Mouse (Mus musculus) embryonic facial prominence, embryonic 11.5 days (tissue): Measurements from ENCODE around the gene Trmu. TPM values are rescaled to one million over a fixed set of nuclear protein-coding genes. Genes with fewer than 3 reads are reported as not detected.

Source experiments
- ATAC-seq: fragments of 200-750 bp; cut with Nextera tagmentation; replicated peaks from 2 replicates; pipeline ENCODE4 v1.8.0; 2017; ENCODE audit warnings: low read depth; ENCODE audit not compliant: insufficient number of reproducible peaks, low FRiP score, low TSS enrichment
- DNase-seq: peaks from one replicate; pipeline ENCODE4 v3.0.0-alpha.2; 2015; ENCODE audit warnings: low spot score
- H3K27ac ChIP-seq: fragments of 300-500 bp; sonication (generic); replicated peaks from 2 replicates; pipeline ENCODE4 v1.5.1; 2014; ENCODE audit warnings: mild to moderate bottlenecking, low read depth, low read length, control low read depth
- H3K27me3 ChIP-seq: fragments of 300-500 bp; sonication (generic); 2 replicates; pipeline ENCODE4 v1.6.1; 2014; ENCODE audit warnings: mild to moderate bottlenecking, low read length, moderate library complexity, mixed read lengths; ENCODE audit not compliant: control insufficient read depth, insufficient read depth
- H3K36me3 ChIP-seq: fragments of 300-500 bp; sonication (generic); replicated peaks from 2 replicates; pipeline ENCODE4 v1.6.1; 2014; ENCODE audit warnings: low read depth, mild to moderate bottlenecking, low read length, moderate library complexity, mixed read lengths; ENCODE audit not compliant: control insufficient read depth, insufficient read depth
- H3K4me1 ChIP-seq: fragments of 300-500 bp; sonication (generic); 2 replicates; pipeline ENCODE4 v1.6.1; 2014; ENCODE audit warnings: low read length, mixed read lengths; ENCODE audit not compliant: control insufficient read depth, insufficient read depth
- H3K4me2 ChIP-seq: fragments of 300-500 bp; sonication (generic); 2 replicates; pipeline ENCODE4 v1.6.1; 2014; ENCODE audit warnings: low read depth, mild to moderate bottlenecking, control low read depth, low read length, moderate library complexity
- H3K4me3 ChIP-seq: fragments of 300-500 bp; sonication (generic); 2 replicates; pipeline ENCODE4 v1.5.1; 2014; ENCODE audit warnings: low read depth, low read length, control low read depth
- H3K9ac ChIP-seq: fragments of 300-500 bp; sonication (generic); replicated peaks from 2 replicates; pipeline ENCODE4 v1.6.1; 2014; ENCODE audit warnings: mild to moderate bottlenecking, control low read depth, low read length
- H3K9me3 ChIP-seq: fragments of 300-500 bp; sonication (generic); replicated peaks from 2 replicates; pipeline ENCODE4 v1.6.1; 2016; ENCODE audit warnings: mild to moderate bottlenecking, low read length, inconsistent platforms, mixed read lengths; ENCODE audit not compliant: control insufficient read depth
- WGBS: fragments of 180-500 bp; shearing (Covaris S2); extraction: QIAGEN DNeasy Blood & Tissue Kit; methylation state at CpG from one replicate; pipeline ENCODE4 v1.1.7; 2014; 5-methylcytosine and 5-hydroxymethylcytosine counted together
- polyA plus RNA-seq: library from polyadenylated mRNA; unstranded; fragments of >200 nt; fragmentation: Nextera tagmentation; extraction: Ambion mirVana; gene quantifications from 2 replicates; pipeline ENCODE4 v1.2.1, GENCODE M21; 2014

Trmu gene
- polyA plus RNA-seq, 1 experiment from 2014 or later, result 30.7 TPM

DNA sequence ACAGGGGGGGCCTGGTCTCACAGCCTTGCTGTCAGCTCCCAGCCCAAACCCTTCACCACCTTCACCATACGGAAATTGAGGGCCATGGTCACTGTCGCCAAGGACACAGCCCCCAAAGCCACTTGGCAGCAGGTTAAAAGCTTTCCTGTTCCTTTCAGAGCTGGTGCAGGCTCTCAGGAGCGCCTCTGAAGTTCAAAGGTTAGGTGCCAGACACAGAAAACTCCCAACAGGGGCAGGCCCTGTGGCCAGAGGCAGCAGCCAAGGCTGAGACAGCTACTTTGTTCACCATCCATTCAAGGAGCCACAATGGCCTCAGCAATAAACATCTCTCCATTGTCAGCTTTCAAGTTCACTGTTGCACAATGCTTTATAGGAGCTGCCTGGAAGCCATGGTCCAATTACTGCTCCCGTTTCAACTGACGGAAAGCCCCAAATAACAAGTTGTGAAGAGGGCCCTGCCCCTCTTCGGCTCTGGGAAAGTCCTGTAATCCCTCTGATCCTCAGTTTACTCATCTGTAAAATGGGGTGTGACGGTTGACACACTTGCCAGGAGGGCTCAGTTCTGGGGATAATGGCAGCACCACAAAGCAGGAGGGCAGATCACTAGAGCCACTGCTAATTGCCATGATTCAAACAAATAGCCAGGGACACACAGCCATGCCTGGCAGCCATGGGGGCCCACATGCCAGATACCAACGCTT, 40.2 kb downstream of the Trmu start:
- Histone ChIP-seq H3K27me3 (no peaks in the 10 kb centered on the region), H3K4me2 (no peak overlapping the region), H3K4me1 (no peaks in the 10 kb centered on the region), H3K9me3 (no peaks in the 10 kb centered on the region), H3K36me3 (no peaks in the 10 kb centered on the region), H3K27ac (no peak overlapping the region), H3K9ac (no peak overlapping the region), H3K4me3 (no peak overlapping the region)
- 70% methylated on average over 8 of the region's 8 CpGs for WGBS
- no peak for ATAC-seq
- no peak for DNase-seq

DNA sequence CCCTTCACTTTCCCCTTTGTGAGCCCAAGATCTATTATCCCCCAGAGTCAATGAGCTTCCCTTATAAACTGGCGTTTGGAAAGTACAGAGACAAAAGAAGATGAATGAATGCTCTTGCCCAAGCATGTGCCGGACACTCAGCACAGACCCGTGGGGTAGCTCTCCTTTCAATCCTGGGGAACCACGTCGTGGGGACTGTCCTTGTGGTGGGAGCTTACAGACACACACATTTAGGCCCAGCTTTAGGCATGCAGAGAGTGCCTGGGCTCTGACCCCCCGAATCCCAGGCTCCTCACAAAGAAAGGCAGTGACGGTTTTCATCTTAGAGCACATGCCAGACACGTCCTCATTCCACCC, 40.8 kb downstream of the Trmu start:
- Histone ChIP-seq H3K9me3 (no peaks in the 10 kb centered on the region), H3K27me3 (no peaks in the 10 kb centered on the region), H3K27ac (no peak overlapping the region), H3K36me3 (no peaks in the 10 kb centered on the region), H3K4me1 (no peaks in the 10 kb centered on the region), H3K4me2 (no peak overlapping the region), H3K9ac (no peak overlapping the region), H3K4me3 (no peak overlapping the region)
- WGBS, result 72% methylated on average over 8 of the region's 8 CpGs
- ATAC-seq (no peak), DNase-seq (no peak)

DNA sequence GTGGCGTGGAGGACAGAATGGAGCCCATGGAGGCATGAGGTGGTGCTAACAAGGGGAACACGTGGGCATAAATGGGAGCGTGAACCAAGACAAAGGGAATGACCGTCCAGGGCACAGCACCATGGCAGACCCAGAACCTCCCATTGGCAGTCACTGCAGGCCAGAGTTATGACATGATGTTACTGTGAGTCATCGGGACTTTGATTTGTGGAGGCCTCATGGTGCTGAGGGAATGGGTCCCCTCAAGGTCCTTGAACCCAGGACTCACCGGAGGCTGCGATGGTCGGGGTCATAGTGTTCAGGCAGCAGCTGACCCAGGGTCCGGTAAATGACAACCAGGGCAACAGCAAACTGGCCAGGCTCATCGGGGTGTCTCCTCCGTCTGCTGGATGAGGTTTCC, 42.7 kb downstream of the Trmu start:
- H3K27me3 ChIP-seq, result no peaks in the 10 kb centered on the region
- no peak overlapping the region for H3K27ac ChIP-seq
- DNase-seq (no peak), ATAC-seq (no peak)
- H3K36me3 ChIP-seq, result no peaks in the 10 kb centered on the region
- no peaks in the 10 kb centered on the region for H3K4me1 ChIP-seq
- H3K9me3 ChIP-seq, result no peaks in the 10 kb centered on the region
- 91% methylated on average over 11 of the region's 11 CpGs for WGBS
- no peak overlapping the region for H3K9ac ChIP-seq
- no peak overlapping the region for H3K4me2 ChIP-seq
- no peak overlapping the region for H3K4me3 ChIP-seq

DNA sequence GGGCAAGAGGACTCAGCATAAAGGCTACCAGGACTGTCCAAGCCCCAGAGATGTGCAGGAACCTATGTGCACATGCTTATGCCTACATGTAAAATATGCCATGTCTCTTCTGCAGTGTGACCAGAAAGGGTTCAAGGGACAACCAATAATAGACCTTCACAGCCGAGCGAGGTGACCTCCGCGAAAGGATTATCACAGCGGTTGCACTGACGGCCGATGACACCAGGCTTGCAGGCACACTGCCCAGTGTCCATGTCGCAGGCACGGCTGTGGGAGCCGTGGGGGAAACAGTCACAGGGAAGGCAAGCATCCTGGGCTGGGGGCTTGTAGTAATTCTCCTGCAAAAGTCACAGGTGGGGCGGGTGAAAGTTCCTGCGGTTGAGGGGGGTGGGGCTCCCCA, 49.0 kb downstream of the Trmu start:
- Histone ChIP-seq H3K9ac (no peak overlapping the region), H3K36me3 (no peaks in the 10 kb centered on the region), H3K27me3 (no peaks in the 10 kb centered on the region), H3K27ac (no peak overlapping the region), H3K9me3 (no peaks in the 10 kb centered on the region), H3K4me3 (no peak overlapping the region), H3K4me1 (no peaks in the 10 kb centered on the region), H3K4me2 (no peak overlapping the region)
- ATAC-seq (no peak), DNase-seq (no peak)
- 84% methylated on average over 12 of the region's 12 CpGs for WGBS

DNA sequence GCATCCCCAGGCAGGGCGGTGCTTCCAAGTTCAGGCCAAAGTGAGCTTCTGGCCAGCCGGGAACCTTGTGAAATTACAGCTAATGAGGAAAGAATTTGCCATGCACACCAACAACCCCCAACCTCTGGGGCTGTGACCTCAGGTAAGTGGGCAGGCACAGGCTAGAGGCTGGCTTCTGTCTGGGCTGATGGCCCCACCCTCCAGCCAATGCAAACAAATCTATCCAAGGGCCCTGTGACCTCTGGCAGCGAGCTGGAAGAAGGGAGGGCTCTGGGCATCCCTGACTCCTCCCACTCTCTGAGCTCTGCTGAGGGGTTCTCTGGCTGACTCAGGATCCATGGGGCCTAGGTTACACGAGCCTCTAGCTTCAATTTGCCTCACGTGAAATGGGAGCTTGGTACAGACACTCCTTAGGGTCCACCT, 56.5 kb downstream of the Trmu start:
- H3K27me3 ChIP-seq, result no peaks in the 10 kb centered on the region
- DNase-seq, result peak; percentile 63
- no peak overlapping the region for H3K4me3 ChIP-seq
- H3K9me3 ChIP-seq, result no peaks in the 10 kb centered on the region
- H3K27ac ChIP-seq, result no peak overlapping the region
- 13% methylated on average over 5 of the region's 5 CpGs for WGBS
- 0 out of 2 replicates have a peak, but pooled peaks cover 4% of the 10 kb centered on the region for H3K4me1 ChIP-seq
- ATAC-seq, result peak; percentile 73; the same call in 1 of the 2 replicates
- H3K4me2 ChIP-seq, result no peak overlapping the region
- H3K9ac ChIP-seq, result no peak overlapping the region
- H3K36me3 ChIP-seq, result no peaks in the 10 kb centered on the region

Other genes starting within 250 kb of the Trmu start
- gene Ppara, start 144.3 kb upstream of the Trmu start, polyA plus RNA-seq, result 0.28 and 1.4 TPM in 2 replicates
- 22.1 and 23.6 TPM in 2 replicates for gene Cdpf1, start 67.6 kb upstream of the Trmu start, polyA plus RNA-seq
- 0.11 TPM in 1 of 2 replicates, not detected in the other for gene Pkdrej, start 57.6 kb upstream of the Trmu start, polyA plus RNA-seq
- gene Ttc38, start 47.0 kb upstream of the Trmu start, polyA plus RNA-seq, result 3.2 and 3.8 TPM in 2 replicates
- gene Gtse1, start 19.6 kb upstream of the Trmu start, polyA plus RNA-seq, result 35.7 and 38.0 TPM in 2 replicates
- 2.0 and 2.1 TPM in 2 replicates for gene Celsr1, start 154.5 kb downstream of the Trmu start, polyA plus RNA-seq
- 6.3 and 6.9 TPM in 2 replicates for gene Gramd4, start 178.4 kb downstream of the Trmu start, polyA plus RNA-seq